Mouse (Mus musculus) CH12.LX (cell line): ENCODE results near the gene Ifna7.

Experiments used
- CHD2 ChIP-seq: IDR thresholded peaks from 2 replicates; pipeline ENCODE4 v1.6.1; 2011; ENCODE audit warnings: low read length, improper control_type of control experiment
- CTCF ChIP-seq, 2 experiments: IDR thresholded peaks in 1 of 2; conservative IDR thresholded peaks in 1 of 2; 2 replicates each; pipeline ENCODE4 v1.5.1; 2011 to 2012; ENCODE audit warnings: low read depth in 2 of 2, low read length in 2 of 2, improper control_type of control experiment in 1 of 2, inconsistent platforms in 1 of 2, mild to moderate bottlenecking in 1 of 2, moderate library complexity in 1 of 2
- ELF1 ChIP-seq: IDR thresholded peaks from 2 replicates; pipeline ENCODE4 v1.6.1; 2014; ENCODE audit warnings: low read depth, mild to moderate bottlenecking, inconsistent platforms, low read length, improper control_type of control experiment
- MAX ChIP-seq: IDR thresholded peaks from 2 replicates; pipeline ENCODE4 v1.6.1; 2011; ENCODE audit warnings: low read length, improper control_type of control experiment
- MAZ ChIP-seq: IDR thresholded peaks from 2 replicates; pipeline ENCODE4 v1.6.1; 2012; ENCODE audit warnings: low read depth, mild to moderate bottlenecking, inconsistent platforms, low read length, improper control_type of control experiment, moderate library complexity
- MXI1 ChIP-seq: IDR thresholded peaks from 2 replicates; pipeline ENCODE4 v1.6.1; 2011; ENCODE audit warnings: mild to moderate bottlenecking, low read depth, low read length, improper control_type of control experiment
- MYC ChIP-seq: IDR thresholded peaks from 2 replicates; pipeline ENCODE4 v1.6.1; 2011; ENCODE audit warnings: low read depth, mild to moderate bottlenecking, improper control_type of control experiment, low read length
- POLR2A ChIP-seq: IDR thresholded peaks from 2 replicates; pipeline ENCODE4 v1.6.1; 2011; ENCODE audit warnings: low read depth, mild to moderate bottlenecking, improper control_type of control experiment, low read length
- RAD21 ChIP-seq: IDR thresholded peaks from 2 replicates; pipeline ENCODE4 v1.6.1; 2011; ENCODE audit warnings: low read depth, mild to moderate bottlenecking, low read length, improper control_type of control experiment, moderate library complexity
- SMC3 ChIP-seq: IDR thresholded peaks from 2 replicates; pipeline ENCODE4 v1.6.1; 2011; ENCODE audit warnings: low read depth, low read length, improper control_type of control experiment
- ZMIZ1 ChIP-seq: IDR thresholded peaks from 2 replicates; pipeline ENCODE4 v1.6.1; 2012; ENCODE audit warnings: low read depth, mild to moderate bottlenecking, inconsistent platforms, low read length, improper control_type of control experiment

GRCm38 (mm10) chr4:88838828-88839227 lies 22.8 kb downstream of the Ifna7 start:
- TF ChIP-seq POLR2A (no peak), CTCF (conservative IDR thresholded peaks at IDR 0.05 in 1 of 2, IDR thresholded peaks at IDR 0.05 in 1 of 2; ENCODE audit: low read depth in 2 of 2, low read length in 2 of 2) (peak; percentile 53 to 74; a peak in 3 of 4 replicates), CHD2 (no peak), SMC3 (peak; percentile 14; the same call in 1 of the 2 replicates), MXI1 (no peak), MAZ (no peak), MAX (no peak), ELF1 (no peak), RAD21 (peak; percentile 14), ZMIZ1 (no peak), MYC (no peak)
